Mouse (Mus musculus): ENCODE data around the gene Gabarap. TPM values are rescaled to one million over a fixed set of nuclear protein-coding genes. Genes with fewer than 3 reads are reported as not detected.

Gabarap gene
- polyA plus RNA-seq, 1 experiment from 2014 or later, result 616 TPM

DNA sequence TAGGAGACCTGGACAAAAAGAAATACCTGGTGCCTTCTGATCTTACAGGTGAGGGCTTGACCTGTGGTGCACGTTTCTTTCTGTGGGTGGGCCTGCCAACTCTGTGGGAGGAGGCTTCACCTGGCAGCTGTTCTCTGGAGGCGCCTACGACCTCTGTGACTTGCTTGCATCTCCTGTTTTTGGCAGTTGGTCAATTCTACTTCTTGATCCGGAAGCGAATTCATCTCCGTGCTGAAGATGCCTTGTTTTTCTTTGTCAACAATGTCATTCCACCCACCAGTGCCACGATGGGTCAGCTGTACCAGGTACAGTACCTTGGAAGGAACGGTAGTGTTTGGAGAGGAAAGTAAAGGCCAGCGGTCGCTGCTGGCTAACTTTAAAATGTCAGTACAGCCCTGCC, 1.5 kb downstream of the Gabarap start:
- peak overlapping the region; percentile 87 for H3K4me2 ChIP-seq (ENCODE audit: low read length)
- no peaks in the 10 kb centered on the region for H3K27me3 ChIP-seq (ENCODE audit: control insufficient read depth, insufficient read depth, low read length)
- H3K36me3 ChIP-seq (ENCODE audit: control insufficient read depth, insufficient read depth, low read length), result peaks cover 47% of the 10 kb centered on the region
- DNase-seq (no peak), ATAC-seq (ENCODE audit: low FRiP score, low TSS enrichment) (no peak)
- H3K27ac ChIP-seq (replicated peaks; ENCODE audit: low read depth, low read length), result no peak overlapping the region
- no peaks in the 10 kb centered on the region for H3K9me3 ChIP-seq (ENCODE audit: control insufficient read depth, low read length)
- H3K4me1 ChIP-seq (ENCODE audit: control insufficient read depth, insufficient read depth, low read length), result peaks cover 10% of the 10 kb centered on the region
- peak overlapping the region; percentile 82 for H3K9ac ChIP-seq (replicated peaks; ENCODE audit: low read length)
- 89% methylated on average over 10 of the region's 10 CpGs for WGBS
- peak overlapping the region; percentile 79 for H3K4me3 ChIP-seq (replicated peaks; ENCODE audit: low read depth, low read length)

DNA sequence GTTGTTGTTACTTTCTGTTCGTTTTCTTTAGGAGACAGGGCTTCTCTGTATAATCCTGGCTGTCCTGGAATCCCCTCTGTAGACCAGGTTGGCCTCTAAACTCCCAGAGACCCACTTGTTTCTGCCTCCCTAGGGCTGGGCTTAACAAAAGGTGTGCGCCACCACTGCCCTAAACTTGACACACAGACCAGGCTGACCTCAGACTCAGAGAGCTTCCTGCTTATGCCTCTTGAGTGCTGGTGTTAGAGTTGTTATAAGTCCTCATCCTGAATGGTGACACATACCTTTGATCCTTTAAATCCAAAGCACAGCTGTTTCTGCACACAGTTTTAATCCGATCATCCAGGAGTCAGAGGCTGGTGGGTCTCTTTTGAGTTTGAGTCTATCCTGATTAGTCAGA, 2.0 kb downstream of the Gabarap start:
- Histone ChIP-seq H3K27ac (replicated peaks; ENCODE audit: low read depth, low read length) (no peak overlapping the region), H3K4me3 (replicated peaks; ENCODE audit: low read depth, low read length) (no peak overlapping the region; the same call in 1 of the 2 replicates), H3K27me3 (ENCODE audit: control insufficient read depth, insufficient read depth, low read length) (no peaks in the 10 kb centered on the region), H3K4me2 (ENCODE audit: low read length) (peak overlapping the region; percentile 87), H3K9ac (replicated peaks; ENCODE audit: low read length) (no peak overlapping the region), H3K9me3 (ENCODE audit: control insufficient read depth, low read length) (no peaks in the 10 kb centered on the region), H3K36me3 (ENCODE audit: control insufficient read depth, insufficient read depth, low read length) (peaks cover 42% of the 10 kb centered on the region), H3K4me1 (ENCODE audit: control insufficient read depth, insufficient read depth, low read length) (peaks cover 15% of the 10 kb centered on the region)
- no peak for DNase-seq
- 88% methylated on average over 3 of the region's 3 CpGs for WGBS
- ATAC-seq (ENCODE audit: low FRiP score, low TSS enrichment), result no peak

DNA sequence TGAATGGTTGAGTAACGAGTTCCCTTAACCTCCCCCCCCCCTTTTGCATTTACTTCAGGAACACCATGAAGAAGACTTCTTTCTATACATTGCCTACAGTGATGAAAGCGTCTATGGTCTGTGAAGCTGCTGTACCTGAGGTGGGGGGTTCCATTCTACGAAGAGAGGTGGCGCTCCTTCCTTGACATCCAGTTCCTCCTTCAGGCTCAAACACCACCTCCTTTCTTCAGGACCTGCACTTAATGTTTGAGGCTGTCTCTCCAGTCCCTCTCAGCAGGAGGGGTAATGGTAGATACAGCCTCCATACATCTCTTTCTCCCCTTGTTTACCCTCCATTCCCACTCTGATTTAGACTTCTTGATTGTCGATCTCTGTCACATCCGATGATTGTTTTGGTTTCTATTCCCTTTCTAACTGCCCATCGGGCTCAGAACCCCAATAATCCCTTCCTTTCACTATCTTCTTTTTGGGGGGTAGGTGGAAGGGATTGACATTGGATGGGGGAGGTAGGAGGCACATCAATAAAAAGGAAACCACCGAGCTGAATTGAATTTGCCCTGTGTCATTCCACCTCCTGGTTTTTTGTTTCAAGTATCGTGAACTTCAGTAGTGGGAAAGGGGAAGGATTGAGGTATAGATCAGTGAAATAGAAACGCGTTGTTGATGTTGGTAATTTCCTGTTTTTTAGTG, 3.6 kb downstream of the Gabarap start:
- Histone ChIP-seq H3K27me3 (ENCODE audit: control insufficient read depth, insufficient read depth, low read length) (no peaks in the 10 kb centered on the region), H3K36me3 (ENCODE audit: control insufficient read depth, insufficient read depth, low read length) (peaks cover 41% of the 10 kb centered on the region), H3K4me2 (ENCODE audit: low read length) (peak overlapping the region; percentile 71; the same call in 1 of the 2 replicates), H3K4me3 (replicated peaks; ENCODE audit: low read depth, low read length) (peak overlapping the region; percentile 91; the same call in 1 of the 2 replicates), H3K27ac (replicated peaks; ENCODE audit: low read depth, low read length) (no peak overlapping the region), H3K9me3 (ENCODE audit: control insufficient read depth, low read length) (no peaks in the 10 kb centered on the region), H3K9ac (replicated peaks; ENCODE audit: low read length) (no peak overlapping the region), H3K4me1 (ENCODE audit: control insufficient read depth, insufficient read depth, low read length) (peaks cover 17% of the 10 kb centered on the region)
- WGBS, result 89% methylated on average over 11 of the region's 11 CpGs
- ATAC-seq (ENCODE audit: low FRiP score, low TSS enrichment) (no peak), DNase-seq (no peak)

DNA sequence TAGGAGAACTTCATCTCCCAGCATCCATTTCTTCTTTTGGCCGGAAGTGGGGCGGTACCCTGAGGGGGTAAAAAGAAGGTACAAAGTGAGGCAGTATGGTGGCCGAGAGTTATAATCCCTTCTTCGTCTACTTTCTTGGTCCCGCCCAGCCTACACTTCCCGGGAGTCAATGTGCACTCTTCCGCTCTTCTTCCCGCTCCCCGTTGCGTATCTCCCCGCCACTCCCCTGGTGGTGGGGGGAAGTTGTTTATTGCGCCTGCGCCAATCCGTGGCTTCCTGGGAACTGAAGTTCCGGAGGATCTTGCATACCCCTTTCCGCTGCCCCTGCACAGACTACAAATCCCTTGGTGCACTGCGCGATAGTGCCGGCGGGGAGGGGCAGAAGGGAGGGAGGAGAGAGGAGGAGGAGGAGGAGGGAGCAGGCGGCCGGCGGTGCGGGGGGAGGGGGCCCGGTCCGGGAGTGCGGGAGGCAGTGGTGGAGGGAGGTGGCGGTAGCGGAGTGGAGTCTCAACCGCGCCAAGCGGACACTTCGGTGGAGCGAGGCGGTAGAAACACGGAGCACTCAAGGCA, 4.5 kb downstream of the Gabarap start, which contains the start of gene Phf23:
TSS of gene Phf23 (plus strand) at position 387 of the 570 bp plus-strand sequence.
- peak within 1 kb of the TSS; percentile 91 for H3K4me3 ChIP-seq (replicated peaks; ENCODE audit: low read depth, low read length)
- H3K27ac ChIP-seq (replicated peaks; ENCODE audit: low read depth, low read length), result peak within 1 kb of the TSS; percentile 92
- peak within 1 kb of the TSS; percentile 83 for H3K9ac ChIP-seq (replicated peaks; ENCODE audit: low read length)
- peak within 1 kb of the TSS; percentile 71 for H3K4me2 ChIP-seq (ENCODE audit: low read length)
- WGBS, result under 1% methylated on average over 36 of the region's 36 CpGs
- peaks cover 38% of the 10 kb centered on the region for H3K36me3 ChIP-seq (ENCODE audit: control insufficient read depth, insufficient read depth, low read length)
- peaks cover 20% of the 10 kb centered on the region for H3K4me1 ChIP-seq (ENCODE audit: control insufficient read depth, insufficient read depth, low read length)
- ATAC-seq (ENCODE audit: low FRiP score, low TSS enrichment) (peak; percentile 82), DNase-seq (peak; percentile 99)
- no peaks in the 10 kb centered on the region for H3K27me3 ChIP-seq (ENCODE audit: control insufficient read depth, insufficient read depth, low read length)
- no peaks in the 10 kb centered on the region for H3K9me3 ChIP-seq (ENCODE audit: control insufficient read depth, low read length)

GRCm38 (mm10) chr11:69996161-69997061, 5.5 kb downstream of the Gabarap start:
- under 1% methylated on average over 66 of the region's 66 CpGs for WGBS
- Histone ChIP-seq H3K9ac (replicated peaks; ENCODE audit: low read length) (peak overlapping the region; percentile 83), H3K9me3 (ENCODE audit: control insufficient read depth, low read length) (no peaks in the 10 kb centered on the region), H3K4me1 (ENCODE audit: control insufficient read depth, insufficient read depth, low read length) (peaks cover 23% of the 10 kb centered on the region), H3K4me3 (replicated peaks; ENCODE audit: low read depth, low read length) (peak overlapping the region; percentile 91), H3K27ac (replicated peaks; ENCODE audit: low read depth, low read length) (peak overlapping the region; percentile 92), H3K27me3 (ENCODE audit: control insufficient read depth, insufficient read depth, low read length) (no peaks in the 10 kb centered on the region), H3K36me3 (ENCODE audit: control insufficient read depth, insufficient read depth, low read length) (peaks cover 38% of the 10 kb centered on the region), H3K4me2 (ENCODE audit: low read length) (peak overlapping the region; percentile 71)
- ATAC-seq (ENCODE audit: low FRiP score, low TSS enrichment) (peak; percentile 0; the same call in 1 of the 2 replicates), DNase-seq (peak; percentile 71)

DNA sequence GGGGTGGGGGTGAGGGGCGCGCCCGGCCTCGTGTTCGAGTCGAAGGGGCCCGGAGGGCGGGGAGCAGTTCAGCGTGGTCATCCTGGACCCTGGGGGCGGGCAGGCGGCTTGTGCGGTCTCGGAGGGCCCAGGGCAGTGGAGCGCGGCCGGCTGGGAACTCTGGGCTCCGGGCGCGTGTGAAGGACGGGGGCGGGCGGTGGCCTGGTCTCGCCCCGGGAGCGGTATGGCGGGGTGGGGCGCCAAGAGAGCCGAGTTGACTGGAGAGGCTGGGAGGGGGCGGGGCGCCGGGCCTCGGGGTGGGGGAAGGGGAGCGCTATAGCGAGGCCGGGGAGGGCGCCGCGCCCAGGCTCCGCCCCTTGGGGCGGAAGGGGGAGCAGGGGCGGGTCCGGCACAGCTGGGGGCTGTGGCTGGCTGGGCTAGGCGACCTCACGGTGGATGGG, 6.1 kb downstream of the Gabarap start:
- under 1% methylated on average over 37 of the region's 44 CpGs for WGBS
- H3K4me2 ChIP-seq (ENCODE audit: low read length), result peak overlapping the region; percentile 71
- peak overlapping the region; percentile 92 for H3K27ac ChIP-seq (replicated peaks; ENCODE audit: low read depth, low read length)
- H3K27me3 ChIP-seq (ENCODE audit: control insufficient read depth, insufficient read depth, low read length), result no peaks in the 10 kb centered on the region
- ATAC-seq (ENCODE audit: low FRiP score, low TSS enrichment) (peak; percentile 14), DNase-seq (peak; percentile 86)
- no peaks in the 10 kb centered on the region for H3K9me3 ChIP-seq (ENCODE audit: control insufficient read depth, low read length)
- H3K4me1 ChIP-seq (ENCODE audit: control insufficient read depth, insufficient read depth, low read length), result peaks cover 30% of the 10 kb centered on the region
- H3K36me3 ChIP-seq (ENCODE audit: control insufficient read depth, insufficient read depth, low read length), result peaks cover 38% of the 10 kb centered on the region
- H3K4me3 ChIP-seq (replicated peaks; ENCODE audit: low read depth, low read length), result peak overlapping the region; percentile 91
- peak overlapping the region; percentile 83 for H3K9ac ChIP-seq (replicated peaks; ENCODE audit: low read length)

DNA sequence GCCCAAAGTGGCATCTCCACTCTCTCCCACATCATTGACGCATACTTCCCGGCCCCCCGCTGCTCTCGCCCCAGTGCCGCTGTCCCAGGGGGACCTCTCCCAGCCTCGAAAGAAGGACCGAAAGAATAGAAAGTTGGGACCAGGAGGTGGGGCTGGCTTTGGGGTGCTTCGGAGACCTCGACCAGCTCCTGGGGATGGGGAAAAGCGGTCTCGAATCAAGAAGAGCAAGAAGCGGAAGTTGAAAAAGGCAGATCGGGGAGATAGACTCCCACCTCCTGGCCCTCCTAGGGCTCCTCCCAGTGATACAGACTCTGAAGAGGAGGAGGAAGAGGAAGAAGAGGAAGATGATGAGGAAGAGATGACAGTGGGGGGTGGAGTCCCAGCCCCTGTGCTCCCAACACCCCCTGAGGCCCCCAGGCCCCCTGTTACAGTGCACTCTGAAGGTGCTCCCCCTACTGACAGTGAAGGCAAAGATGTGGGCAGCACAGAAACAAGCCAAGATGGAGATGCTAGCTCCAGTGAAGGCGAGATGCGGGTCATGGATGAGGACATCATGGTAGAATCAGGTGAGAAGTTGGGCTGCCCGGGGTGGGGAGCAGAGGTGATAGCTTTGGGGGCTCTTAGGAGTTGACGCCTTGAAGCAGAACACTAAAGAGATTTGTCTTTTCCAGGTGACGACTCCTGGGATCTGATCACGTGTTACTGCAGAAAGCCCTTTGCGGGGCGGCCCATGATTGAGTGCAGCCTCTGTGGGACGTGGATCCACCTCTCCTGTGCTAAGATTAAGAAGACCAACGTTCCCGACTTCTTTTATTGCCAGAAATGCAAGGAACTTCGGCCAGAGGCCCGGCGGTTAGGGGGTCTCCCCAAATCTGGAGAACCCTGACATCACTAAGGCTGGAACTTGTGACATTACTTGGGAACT, 7.9 kb downstream of the Gabarap start:
- WGBS, result 93% methylated on average over 27 of the region's 27 CpGs
- Histone ChIP-seq H3K9ac (replicated peaks; ENCODE audit: low read length) (no peak overlapping the region), H3K36me3 (ENCODE audit: control insufficient read depth, insufficient read depth, low read length) (peaks cover 30% of the 10 kb centered on the region), H3K4me2 (ENCODE audit: low read length) (no peak overlapping the region), H3K27ac (replicated peaks; ENCODE audit: low read depth, low read length) (no peak overlapping the region), H3K27me3 (ENCODE audit: control insufficient read depth, insufficient read depth, low read length) (no peaks in the 10 kb centered on the region), H3K4me1 (ENCODE audit: control insufficient read depth, insufficient read depth, low read length) (peaks cover 32% of the 10 kb centered on the region), H3K9me3 (ENCODE audit: control insufficient read depth, low read length) (no peaks in the 10 kb centered on the region), H3K4me3 (replicated peaks; ENCODE audit: low read depth, low read length) (0 out of 2 replicates have a peak overlapping the region, but pooled peaks have one; percentile 6)
- ATAC-seq (ENCODE audit: low FRiP score, low TSS enrichment), result no peak
- no peak for DNase-seq
